Mouse (Mus musculus) urinary bladder, postnatal 0 days (tissue): ENCODE data around the gene Gm17509. TPM values are rescaled to one million over a fixed set of nuclear protein-coding genes. Genes with fewer than 3 reads are reported as not detected.

ENCODE experiments used
- polyA plus RNA-seq: library from polyadenylated mRNA; unstranded; fragments of >200 nt; fragmentation: Nextera tagmentation; extraction: Ambion mirVana; gene quantifications from 2 replicates; pipeline ENCODE4 v1.2.1, GENCODE M21; 2015

Gene Gm17509
- not detected in 2 replicates for polyA plus RNA-seq

DNA sequence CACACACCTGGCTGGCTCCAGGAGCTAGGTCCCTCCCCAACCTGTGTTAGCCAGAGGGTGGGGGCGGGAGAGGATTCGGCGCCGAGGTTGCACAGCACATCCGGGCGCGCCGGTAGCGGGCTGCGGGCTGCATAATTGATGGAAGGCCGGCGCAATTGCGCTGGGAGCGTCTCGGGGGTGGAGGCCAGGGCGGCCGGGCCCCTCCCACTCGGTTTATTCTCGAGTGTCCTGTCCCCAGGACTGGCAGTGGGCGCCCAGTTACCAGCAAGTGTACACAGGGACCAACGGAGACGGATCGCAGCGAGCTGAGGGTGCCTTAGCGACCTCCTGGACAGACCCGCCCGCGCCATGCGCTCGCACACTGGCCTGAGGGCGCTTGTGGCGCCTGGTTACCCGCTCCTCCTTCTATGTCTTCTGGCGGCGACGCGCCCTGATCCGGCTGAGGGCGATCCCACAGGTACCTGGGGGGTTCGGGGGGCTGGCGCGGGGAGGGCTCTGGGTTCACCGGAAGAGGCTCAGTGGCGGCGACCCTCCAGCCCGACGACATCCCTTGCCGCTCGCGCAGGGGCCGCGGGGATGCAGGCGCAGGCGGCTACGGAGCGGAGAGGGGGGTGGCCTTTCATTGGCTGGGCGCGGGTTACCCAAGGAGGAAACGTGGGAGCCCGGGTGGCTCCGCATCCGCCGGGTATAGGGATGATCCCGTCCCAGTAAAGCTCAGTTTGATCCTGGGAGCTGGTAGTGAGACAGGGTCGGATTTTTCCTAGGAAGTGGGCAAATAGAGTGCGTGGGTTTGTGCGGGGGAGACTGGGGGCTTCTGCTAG lies at the start of gene Gm17509:
Gene Gm17509 (minus strand): TSS at position 575 of the 821 bp plus-strand sequence.

DNA sequence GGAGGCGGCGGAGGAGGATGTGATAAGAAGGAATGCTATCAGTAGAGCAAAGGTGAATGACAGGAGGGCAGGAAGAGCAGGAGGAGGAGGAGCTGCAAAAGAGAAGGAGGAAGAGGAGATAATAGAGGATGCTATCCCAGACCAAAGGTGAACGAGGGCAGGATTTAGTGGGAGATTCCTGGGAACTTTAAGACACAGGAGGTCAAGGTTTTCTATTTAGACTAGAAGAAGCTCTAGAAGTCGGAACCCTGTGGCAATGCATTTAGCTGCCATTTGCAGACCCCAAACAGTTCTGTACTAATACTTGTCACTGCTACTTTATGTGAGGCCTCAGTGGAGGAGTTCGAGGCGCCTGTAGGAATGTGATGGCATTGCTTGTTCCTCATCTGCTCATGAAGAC lies 12.6 kb downstream of the Gm17509 start, which contains the start of gene Emb:
Gene Emb (plus strand): TSS at position 301 of the 400 bp plus-strand sequence.

Other genes starting within 250 kb of the Gm17509 start
- 4.0 and 4.1 TPM in 2 replicates for gene Parp8, start 195.5 kb downstream of the Gm17509 start, polyA plus RNA-seq
- 4.2 and 6.6 TPM in 2 replicates for gene Emb, start 12.5 kb downstream of the Gm17509 start, polyA plus RNA-seq